Mouse (Mus musculus) heart, embryonic 16.5 days (tissue): ENCODE data around the gene Tubb4b. TPM values are rescaled to one million over a fixed set of nuclear protein-coding genes. Genes with fewer than 3 reads are reported as not detected.

Source experiments
- ATAC-seq: fragments of 200-750 bp; cut with Nextera tagmentation; replicated peaks from 2 replicates; pipeline ENCODE4 v1.8.0; 2017; ENCODE audit warnings: moderate number of reproducible peaks; ENCODE audit not compliant: insufficient read depth, low FRiP score; ENCODE audit errors: extremely low read depth
- H3K27ac ChIP-seq: fragments of 300-500 bp; sonication (generic); 2 replicates; pipeline ENCODE4 v1.5.1; 2014; ENCODE audit warnings: mild to moderate bottlenecking, low read length, control low read depth, moderate library complexity
- H3K27me3 ChIP-seq: fragments of 300-500 bp; sonication (generic); 2 replicates; pipeline ENCODE4 v1.6.1; 2014; ENCODE audit warnings: low read length, mixed read lengths; ENCODE audit not compliant: control insufficient read depth, insufficient read depth
- H3K36me3 ChIP-seq: fragments of 300-500 bp; sonication (generic); 2 replicates; pipeline ENCODE4 v1.6.1; 2014; ENCODE audit not compliant: control insufficient read depth, insufficient read depth
- H3K4me1 ChIP-seq: fragments of 300-500 bp; sonication (generic); 2 replicates; pipeline ENCODE4 v1.6.1; 2014; ENCODE audit warnings: low read length, mixed read lengths; ENCODE audit not compliant: control insufficient read depth, insufficient read depth
- H3K4me2 ChIP-seq: fragments of 300-500 bp; sonication (generic); 2 replicates; pipeline ENCODE4 v1.6.1; 2014; ENCODE audit warnings: low read depth, mild to moderate bottlenecking, control low read depth, low read length
- H3K4me3 ChIP-seq: fragments of 300-500 bp; sonication (generic); 2 replicates; pipeline ENCODE4 v1.5.1; 2014; ENCODE audit warnings: mild to moderate bottlenecking, control low read depth, low read length
- H3K9ac ChIP-seq: fragments of 300-500 bp; sonication (generic); 2 replicates; pipeline ENCODE4 v1.6.1; 2014; ENCODE audit warnings: low read length, control low read depth
- H3K9me3 ChIP-seq: fragments of 300-500 bp; sonication (generic); replicated peaks from 2 replicates; pipeline ENCODE4 v1.6.1; 2016; ENCODE audit warnings: low read length; ENCODE audit not compliant: control insufficient read depth
- WGBS: fragments of 180-500 bp; shearing (Covaris S2); extraction: QIAGEN DNeasy Blood & Tissue Kit; methylation state at CpG from one replicate; pipeline ENCODE4 v1.1.7; 2014; 5-methylcytosine and 5-hydroxymethylcytosine counted together
- polyA plus RNA-seq: library from polyadenylated mRNA; unstranded; fragments of >200 nt; fragmentation: Nextera tagmentation; extraction: Ambion mirVana; gene quantifications from 2 replicates; pipeline ENCODE4 v1.2.1, GENCODE M21; 2015

Tubb4b gene
- polyA plus RNA-seq, 1 experiment from 2014 or later = 482 TPM

- Histone ChIP-seq H3K27me3 (peaks cover 6% of the 10 kb centered on the region; the same call in 1 of the 2 replicates), H3K36me3 (no peaks in the 10 kb centered on the region), H3K9me3 (no peaks in the 10 kb centered on the region), H3K4me3 (no peak overlapping the region), H3K4me1 (no peaks in the 10 kb centered on the region), H3K4me2 (no peak overlapping the region), H3K9ac (no peak overlapping the region), H3K27ac (no peak overlapping the region)
- no peak for ATAC-seq
- WGBS = 56% methylated on average over 12 of the region's 12 CpGs
Measured at GRCm38 (mm10) chr2:25231038-25231437, 6.5 kb upstream of the Tubb4b start.

- peaks cover 2% of the 10 kb centered on the region; the same call in 1 of the 2 replicates for H3K27me3 ChIP-seq
- no peak overlapping the region for H3K4me3 ChIP-seq
- no peak overlapping the region for H3K9ac ChIP-seq
- H3K4me2 ChIP-seq = no peak overlapping the region
- no peaks in the 10 kb centered on the region for H3K36me3 ChIP-seq
- H3K27ac ChIP-seq = no peak overlapping the region
- H3K4me1 ChIP-seq = peaks cover 2% of the 10 kb centered on the region; the same call in 1 of the 2 replicates
- 76% methylated on average over 7 of the region's 7 CpGs for WGBS
- no peaks in the 10 kb centered on the region for H3K9me3 ChIP-seq
- no peak for ATAC-seq
Measured at GRCm38 (mm10) chr2:25230581-25230980, 6.1 kb upstream of the Tubb4b start.

- WGBS = 77% methylated on average over 5 of the region's 5 CpGs
- Histone ChIP-seq H3K9me3 (no peaks in the 10 kb centered on the region), H3K4me2 (no peak overlapping the region), H3K36me3 (no peaks in the 10 kb centered on the region), H3K4me3 (no peak overlapping the region), H3K9ac (no peak overlapping the region), H3K4me1 (peaks cover 5% of the 10 kb centered on the region; the same call in 1 of the 2 replicates), H3K27ac (no peak overlapping the region), H3K27me3 (peaks cover 2% of the 10 kb centered on the region; the same call in 1 of the 2 replicates)
- ATAC-seq = no peak
Measured at GRCm38 (mm10) chr2:25229582-25229981, 5.1 kb upstream of the Tubb4b start.

- H3K36me3 ChIP-seq = no peaks in the 10 kb centered on the region
- peaks cover 2% of the 10 kb centered on the region; the same call in 1 of the 2 replicates for H3K27me3 ChIP-seq
- no peak overlapping the region for H3K27ac ChIP-seq
- H3K9me3 ChIP-seq = no peaks in the 10 kb centered on the region
- no peak overlapping the region for H3K9ac ChIP-seq
- peak overlapping the region; percentile 55 for H3K4me2 ChIP-seq
- 69% methylated on average over 6 of the region's 6 CpGs for WGBS
- ATAC-seq = no peak
- H3K4me1 ChIP-seq = peaks cover 5% of the 10 kb centered on the region; the same call in 1 of the 2 replicates
- no peak overlapping the region for H3K4me3 ChIP-seq
Measured at GRCm38 (mm10) chr2:25228995-25229530, 4.6 kb upstream of the Tubb4b start.

DNA sequence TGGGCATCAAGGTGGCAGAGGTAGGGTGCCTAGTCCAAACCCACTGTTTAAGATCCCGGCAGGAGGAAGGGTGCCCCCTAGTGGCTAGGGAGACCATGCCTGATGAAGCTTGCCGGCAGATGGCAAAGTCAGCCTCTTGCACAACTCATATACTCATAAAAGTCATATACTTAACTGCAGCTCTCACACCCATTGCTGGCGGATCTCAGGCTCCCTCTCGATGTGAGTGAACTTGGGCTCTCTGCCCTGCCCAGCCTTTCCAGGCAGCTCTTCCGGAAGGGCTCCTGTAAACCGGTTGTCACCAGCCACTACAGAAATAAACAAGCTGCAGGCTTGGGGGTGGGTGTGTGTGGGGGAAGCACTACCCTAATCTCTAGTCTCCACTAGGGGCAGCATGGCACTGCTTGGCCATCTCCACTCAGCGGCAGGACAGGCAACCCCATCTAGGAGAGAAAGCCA lies 4.0 kb upstream of the Tubb4b start:
- H3K9me3 ChIP-seq = no peaks in the 10 kb centered on the region
- peak overlapping the region; percentile 69 for H3K27ac ChIP-seq
- ATAC-seq = peak; percentile 12; the same call in 1 of the 2 replicates
- H3K4me3 ChIP-seq = peak overlapping the region; percentile 33
- 1% methylated on average over 7 of the region's 7 CpGs for WGBS
- H3K36me3 ChIP-seq = 0 out of 2 replicates have a peak, but pooled peaks cover under 1% of the 10 kb centered on the region
- peak overlapping the region; percentile 55 for H3K4me2 ChIP-seq
- peaks cover 2% of the 10 kb centered on the region; the same call in 1 of the 2 replicates for H3K27me3 ChIP-seq
- peaks cover 8% of the 10 kb centered on the region for H3K4me1 ChIP-seq
- H3K9ac ChIP-seq = peak overlapping the region; percentile 53; the same call in 1 of the 2 replicates

- Histone ChIP-seq H3K27me3 (peaks cover 2% of the 10 kb centered on the region; the same call in 1 of the 2 replicates), H3K4me1 (peaks cover 12% of the 10 kb centered on the region), H3K36me3 (0 out of 2 replicates have a peak, but pooled peaks cover 2% of the 10 kb centered on the region), H3K9me3 (no peaks in the 10 kb centered on the region), H3K4me2 (no peak overlapping the region), H3K9ac (no peak overlapping the region), H3K4me3 (no peak overlapping the region), H3K27ac (no peak overlapping the region)
- ATAC-seq = no peak
- WGBS = 90% methylated on average over 4 of the region's 4 CpGs
Measured at GRCm38 (mm10) chr2:25227406-25227805, 2.9 kb upstream of the Tubb4b start.

DNA sequence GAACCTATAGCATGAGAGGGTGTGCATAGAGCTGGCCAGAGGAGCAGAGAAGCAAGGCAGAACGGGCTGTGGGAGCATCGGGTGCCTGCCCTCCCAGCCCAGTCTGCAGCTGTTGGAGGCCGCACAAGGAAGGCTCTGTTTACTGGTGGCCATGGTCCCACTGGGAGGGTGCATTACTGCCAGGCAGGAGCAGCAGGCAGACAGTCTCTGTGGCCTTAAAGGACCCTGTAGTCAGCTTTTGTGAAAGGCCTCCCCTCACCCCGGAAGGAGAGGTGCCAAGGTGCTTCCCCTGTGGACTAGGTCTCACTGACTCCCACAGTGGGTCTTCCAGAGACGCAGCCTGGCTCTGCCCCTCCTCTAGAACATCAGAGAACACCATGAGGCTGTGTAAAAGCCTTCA lies 2.4 kb upstream of the Tubb4b start:
- 75% methylated on average over 5 of the region's 5 CpGs for WGBS
- Histone ChIP-seq H3K4me1 (peaks cover 12% of the 10 kb centered on the region), H3K36me3 (peaks cover 4% of the 10 kb centered on the region; the same call in 1 of the 2 replicates), H3K4me2 (no peak overlapping the region), H3K9ac (no peak overlapping the region), H3K27me3 (peaks cover 2% of the 10 kb centered on the region; the same call in 1 of the 2 replicates), H3K4me3 (no peak overlapping the region), H3K27ac (no peak overlapping the region), H3K9me3 (no peaks in the 10 kb centered on the region)
- no peak for ATAC-seq

- H3K9me3 ChIP-seq = no peaks in the 10 kb centered on the region
- H3K4me3 ChIP-seq = peak overlapping the region; percentile 71
- H3K27ac ChIP-seq = peak overlapping the region; percentile 99
- H3K4me1 ChIP-seq = peaks cover 12% of the 10 kb centered on the region
- peaks cover under 1% of the 10 kb centered on the region; the same call in 1 of the 2 replicates for H3K27me3 ChIP-seq
- H3K36me3 ChIP-seq = peaks cover 7% of the 10 kb centered on the region; the same call in 1 of the 2 replicates
- 74% methylated on average over 8 of the region's 8 CpGs for WGBS
- H3K9ac ChIP-seq = peak overlapping the region; percentile 81; the same call in 1 of the 2 replicates
- peak overlapping the region; percentile 65 for H3K4me2 ChIP-seq
- ATAC-seq = no peak
Measured at GRCm38 (mm10) chr2:25225811-25226379, 1.4 kb upstream of the Tubb4b start.
